Mouse (Mus musculus) C2C12 (cell line): ENCODE data around the gene Taf8.

Source experiments
- CEBPB ChIP-seq: IDR thresholded peaks from one replicate; pipeline ENCODE4 v1.6.1; 2011; ENCODE audit warnings: low read depth, mild to moderate bottlenecking, control low read depth, moderate library complexity
- CTCF ChIP-seq: IDR thresholded peaks from one replicate; pipeline ENCODE4 v1.5.1; 2011; ENCODE audit not compliant: control insufficient read depth, insufficient read depth, insufficient read length

GRCm38 (mm10) chr17:47521551-47522258 lies 19.6 kb upstream of the Taf8 start:
- no peak for TF ChIP-seq CTCF
- no peak for TF ChIP-seq CEBPB
